Mouse (Mus musculus) olfactory bulb, adult 2 months (tissue): Measurements from ENCODE around the gene Filip1. TPM values are rescaled to one million over a fixed set of nuclear protein-coding genes. Genes with fewer than 3 reads are reported as not detected.

Experiments
- H3K27ac ChIP-seq: fragments of 200-500 bp; 2 replicates; pipeline ENCODE4 v1.5.1; 2012; ENCODE audit warnings: low read depth, low read length; ENCODE audit not compliant: insufficient read depth
- H3K4me1 ChIP-seq: fragments of 200-500 bp; 2 replicates; pipeline ENCODE4 v1.6.1; 2012; ENCODE audit warnings: low read length; ENCODE audit not compliant: control insufficient read depth, insufficient read depth
- H3K4me3 ChIP-seq: fragments of 200-500 bp; 2 replicates; pipeline ENCODE4 v1.5.1; 2012; ENCODE audit warnings: mild to moderate bottlenecking, low read depth, low read length, moderate library complexity; ENCODE audit not compliant: insufficient read depth
- CTCF ChIP-seq: fragments of 200-500 bp; IDR thresholded peaks from 2 replicates; pipeline ENCODE4 v1.5.1; 2012; ENCODE audit warnings: low read depth, mild to moderate bottlenecking, low read length, moderate library complexity; ENCODE audit not compliant: insufficient read depth
- POLR2A ChIP-seq: fragments of 200-500 bp; IDR thresholded peaks from 2 replicates; pipeline ENCODE4 v1.6.1; 2012; ENCODE audit warnings: mild to moderate bottlenecking, low read depth, low read length, moderate library complexity; ENCODE audit not compliant: insufficient read depth
- WGBS: fragments of 180-500 bp; shearing (Covaris S2); methylation state at CpG from one replicate; pipeline ENCODE4 v1.1.7; 2018; 5-methylcytosine and 5-hydroxymethylcytosine counted together
- polyA plus RNA-seq: library from polyadenylated mRNA; stranded (reverse); fragments of >200 nt; gene quantifications from 2 replicates; pipeline ENCODE4 v1.2.4, GENCODE M21; 2012; ENCODE audit warnings: low replicate concordance; ENCODE audit not compliant: missing spikeins, insufficient read depth, insufficient read length

Gene Filip1
- polyA plus RNA-seq, 1 experiment: not detected

DNA sequence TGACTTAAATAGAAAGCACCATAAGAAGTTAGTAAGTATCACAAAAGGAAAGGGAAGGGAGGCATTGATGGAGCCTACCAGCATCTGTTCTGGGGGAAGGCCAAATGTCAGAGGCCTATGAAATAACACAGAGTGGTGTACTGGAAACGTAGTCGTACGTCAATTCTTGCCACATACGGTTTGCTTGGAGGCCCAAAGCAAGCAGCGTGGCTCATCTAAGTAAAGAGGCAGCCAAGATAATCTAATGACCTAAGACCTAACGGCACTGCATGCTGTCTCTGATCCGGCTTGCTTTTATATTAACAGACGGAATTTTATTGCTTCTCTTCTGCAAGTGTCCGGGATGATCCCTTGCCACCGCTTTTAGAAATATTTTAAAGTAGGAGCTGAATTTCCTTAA, 68.7 kb downstream of the Filip1 start:
- Histone ChIP-seq H3K27ac (no peak overlapping the region), H3K4me3 (no peak overlapping the region), H3K4me1 (no peaks in the 10 kb centered on the region)
- 84% methylated on average over 10 of the region's 10 CpGs for WGBS
- TF ChIP-seq POLR2A (no peak), CTCF (no peak)

DNA sequence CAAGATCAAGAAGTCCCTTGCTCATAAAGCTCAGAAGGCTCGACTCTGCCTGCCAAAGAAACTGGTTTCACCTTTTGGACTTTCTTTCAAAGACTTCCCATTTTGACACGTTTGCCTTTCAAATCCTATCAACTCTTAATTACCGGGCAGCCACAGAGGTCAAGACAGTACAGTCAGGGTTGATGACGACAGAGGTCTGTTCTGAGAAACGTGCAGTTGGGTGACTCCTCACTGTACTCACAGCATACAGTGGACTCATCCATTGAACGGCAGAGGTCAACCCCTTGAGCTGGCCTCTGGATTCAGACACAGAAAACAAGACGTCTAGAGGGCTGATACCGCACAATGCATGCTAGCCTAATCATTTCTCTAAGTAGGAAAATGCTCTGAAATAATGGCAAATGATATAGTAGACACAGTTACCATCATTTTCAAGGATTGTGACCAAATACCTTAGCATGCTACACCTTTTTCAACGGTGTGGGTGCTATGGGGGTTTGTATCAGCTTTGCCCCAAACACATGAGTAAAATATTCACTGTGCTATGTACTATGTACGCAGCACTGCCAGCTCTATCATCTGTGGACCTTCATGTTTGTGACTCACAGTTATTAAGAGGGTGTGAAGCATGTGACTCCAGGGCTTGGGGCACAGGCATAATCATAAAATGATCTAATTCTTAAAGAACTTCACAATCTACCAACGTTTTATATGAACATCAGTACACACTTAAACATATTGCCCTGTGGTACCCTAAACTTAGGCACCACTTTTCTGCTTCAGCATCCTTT, 74.0 kb downstream of the Filip1 start:
- Histone ChIP-seq H3K4me3 (no peak overlapping the region), H3K4me1 (no peaks in the 10 kb centered on the region), H3K27ac (no peak overlapping the region)
- no peak for TF ChIP-seq POLR2A
- no peak for TF ChIP-seq CTCF
- 82% methylated on average over 11 of the region's 11 CpGs for WGBS

DNA sequence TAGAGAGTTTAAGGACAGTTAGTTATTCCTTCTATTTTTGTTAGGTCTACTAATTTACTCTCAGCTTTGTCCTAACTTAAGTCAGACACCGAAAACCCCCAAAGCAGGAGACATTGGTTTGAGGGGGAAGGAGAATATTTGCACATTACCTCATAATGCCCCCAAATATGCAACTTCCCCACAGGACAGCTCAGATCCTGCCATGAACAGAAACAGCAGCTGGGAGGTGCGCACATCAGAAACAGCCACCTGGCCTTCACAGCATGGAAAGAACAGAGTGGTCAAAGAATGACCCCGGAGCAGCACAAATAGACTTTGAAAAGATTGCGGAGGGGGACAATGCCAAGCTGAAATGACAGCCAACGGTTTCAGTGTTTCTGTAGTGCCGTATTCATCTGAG, 75.1 kb downstream of the Filip1 start:
- no peak for TF ChIP-seq CTCF
- no peak for TF ChIP-seq POLR2A
- H3K4me1 ChIP-seq: no peaks in the 10 kb centered on the region
- H3K27ac ChIP-seq: no peak overlapping the region
- no peak overlapping the region for H3K4me3 ChIP-seq
- 64% methylated on average over 6 of the region's 6 CpGs for WGBS

DNA sequence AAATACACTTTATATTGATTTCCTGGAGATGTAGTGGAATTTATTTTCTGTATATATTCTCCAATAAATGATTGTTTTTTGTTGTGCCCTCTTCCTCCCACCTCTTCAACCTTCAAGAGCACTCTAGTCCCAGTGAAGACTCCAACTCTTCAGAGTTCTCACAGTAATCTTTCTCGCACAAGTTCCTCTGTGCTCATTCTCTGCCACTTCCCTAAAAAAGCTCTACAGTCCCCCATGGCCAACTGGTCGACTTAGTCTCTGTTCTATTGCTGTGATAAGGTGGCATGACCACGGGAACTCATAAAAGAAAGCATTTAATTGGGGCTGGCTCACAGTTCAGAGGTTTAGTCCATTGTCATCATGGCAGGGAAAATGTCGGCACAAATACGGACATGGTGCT, 80.1 kb downstream of the Filip1 start:
- no peak overlapping the region for H3K27ac ChIP-seq
- H3K4me3 ChIP-seq: no peak overlapping the region
- H3K4me1 ChIP-seq: no peaks in the 10 kb centered on the region
- WGBS: 91% methylated on average over 5 of the region's 5 CpGs
- TF ChIP-seq POLR2A (no peak), CTCF (no peak)

DNA sequence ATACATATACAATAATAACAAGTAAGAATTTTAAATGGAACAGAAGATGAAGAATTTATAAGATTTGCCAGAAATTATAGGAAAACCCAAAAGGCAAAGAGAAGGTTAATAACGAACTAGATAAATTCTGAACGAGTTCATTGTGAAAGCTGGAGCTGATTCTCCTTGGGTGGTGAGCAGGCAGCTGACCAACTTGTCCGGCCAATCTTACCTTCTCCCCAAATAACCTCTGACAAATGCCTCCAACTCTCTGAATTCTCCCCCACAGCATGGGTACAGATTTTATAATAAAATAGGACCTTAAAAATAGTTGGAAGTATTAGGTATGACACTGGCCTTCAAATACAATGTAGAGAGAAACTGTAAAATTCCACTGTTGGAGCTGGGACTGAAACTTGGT, 84.6 kb downstream of the Filip1 start:
- peaks cover 4% of the 10 kb centered on the region for H3K4me1 ChIP-seq

DNA sequence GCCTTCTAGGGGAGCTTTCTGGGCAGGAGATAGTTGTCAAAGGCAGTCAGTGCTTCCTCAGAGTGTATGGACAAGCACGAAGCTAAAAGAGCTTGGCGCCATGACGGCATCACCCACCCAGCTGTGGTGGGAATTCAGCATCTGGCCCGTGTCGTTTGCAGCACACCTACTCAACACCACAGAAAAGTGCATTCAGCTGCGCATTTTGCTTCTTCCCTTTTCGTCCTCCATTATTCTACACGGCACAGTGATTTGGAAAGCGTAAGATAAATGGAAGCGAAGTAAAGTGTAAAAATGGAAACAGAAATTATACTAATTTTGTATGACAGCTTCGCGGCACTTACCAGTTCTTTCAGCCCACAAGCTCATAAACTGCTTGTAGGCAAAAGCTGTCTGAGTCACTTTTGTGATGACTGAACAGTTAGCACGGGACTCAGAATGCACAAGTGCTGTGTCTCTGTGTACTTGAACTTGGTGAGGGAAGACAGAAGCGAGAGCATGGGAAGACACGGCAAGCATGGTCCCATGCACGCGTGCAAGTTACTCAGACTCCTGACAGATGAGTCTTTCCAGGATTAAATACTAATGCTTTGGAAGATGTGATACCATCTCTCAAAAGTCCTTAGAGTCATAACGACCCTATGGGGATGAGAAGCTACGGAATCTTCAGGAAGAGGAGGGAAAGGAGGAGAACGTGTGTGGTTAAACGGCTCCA, 85.3 kb downstream of the Filip1 start:
- peaks cover 7% of the 10 kb centered on the region for H3K4me1 ChIP-seq
- H3K27ac ChIP-seq: no peak overlapping the region
- no peak overlapping the region for H3K4me3 ChIP-seq
- 55% methylated on average over 21 of the region's 21 CpGs for WGBS
- no peak for TF ChIP-seq POLR2A
- no peak for TF ChIP-seq CTCF

More for the DNA sequence above, 84.6 kb downstream of the Filip1 start:
- TF ChIP-seq POLR2A (no peak), CTCF (no peak)
- no peak overlapping the region for H3K4me3 ChIP-seq
- no peak overlapping the region for H3K27ac ChIP-seq
- 84% methylated on average over 3 of the region's 3 CpGs for WGBS

DNA sequence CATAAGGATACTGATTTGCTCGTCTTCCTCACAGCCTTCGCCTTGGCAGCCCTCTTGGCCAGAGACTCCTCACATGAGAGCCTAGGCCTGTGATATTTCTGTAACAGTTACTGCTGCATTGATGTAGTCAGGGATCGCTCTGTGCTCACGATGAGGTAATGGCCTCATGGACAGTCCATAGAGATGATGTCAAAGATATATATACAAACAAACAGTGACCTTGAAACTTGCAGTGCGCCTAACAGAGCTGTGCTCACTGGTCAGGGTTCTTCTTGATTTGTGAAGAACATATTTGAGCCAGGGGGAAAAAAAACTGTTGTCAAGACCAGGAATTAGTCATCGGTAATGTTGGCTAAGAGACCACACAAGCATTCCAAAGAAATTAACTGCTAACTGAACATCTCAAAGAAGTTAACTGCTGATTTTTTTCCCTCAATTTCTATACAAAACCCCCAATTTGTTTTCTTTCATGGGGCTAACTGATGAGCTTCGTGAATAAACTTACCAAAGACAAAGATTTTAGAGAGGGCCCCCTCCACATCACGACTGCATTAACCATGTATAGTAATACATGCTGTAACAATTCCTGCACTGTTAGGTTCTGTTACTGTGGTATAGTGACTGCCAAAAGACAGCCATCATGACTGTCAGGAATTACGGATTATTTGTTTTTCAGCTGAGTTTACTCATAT, 86.0 kb downstream of the Filip1 start:
- WGBS: 62% methylated on average over 9 of the region's 9 CpGs
- TF ChIP-seq POLR2A (no peak), CTCF (no peak)
- no peak overlapping the region for H3K4me3 ChIP-seq
- peaks cover 9% of the 10 kb centered on the region for H3K4me1 ChIP-seq
- no peak overlapping the region for H3K27ac ChIP-seq

DNA sequence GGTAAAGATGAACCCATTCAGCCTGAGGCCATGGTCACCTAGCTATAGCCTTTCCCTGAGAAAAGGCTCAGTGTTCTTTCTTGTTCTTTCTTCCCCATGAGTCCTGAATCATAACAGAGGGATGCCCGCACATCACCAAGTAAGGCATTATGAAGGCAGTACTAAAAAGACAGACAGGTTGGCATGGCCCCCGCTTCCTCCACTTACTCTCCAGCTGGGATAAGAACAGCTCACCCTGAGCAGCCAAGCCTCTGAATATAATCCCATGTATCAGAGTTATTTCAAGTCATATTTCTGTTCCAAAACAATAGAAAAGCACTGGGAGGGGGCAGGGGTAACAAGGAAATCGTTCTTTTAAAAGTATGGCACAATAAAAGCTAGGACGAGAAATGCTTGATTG, 86.7 kb downstream of the Filip1 start:
- Histone ChIP-seq H3K27ac (no peak overlapping the region), H3K4me1 (peaks cover 9% of the 10 kb centered on the region), H3K4me3 (no peak overlapping the region)
- no peak for TF ChIP-seq CTCF
- no peak for TF ChIP-seq POLR2A
- 73% methylated on average over 4 of the region's 4 CpGs for WGBS

DNA sequence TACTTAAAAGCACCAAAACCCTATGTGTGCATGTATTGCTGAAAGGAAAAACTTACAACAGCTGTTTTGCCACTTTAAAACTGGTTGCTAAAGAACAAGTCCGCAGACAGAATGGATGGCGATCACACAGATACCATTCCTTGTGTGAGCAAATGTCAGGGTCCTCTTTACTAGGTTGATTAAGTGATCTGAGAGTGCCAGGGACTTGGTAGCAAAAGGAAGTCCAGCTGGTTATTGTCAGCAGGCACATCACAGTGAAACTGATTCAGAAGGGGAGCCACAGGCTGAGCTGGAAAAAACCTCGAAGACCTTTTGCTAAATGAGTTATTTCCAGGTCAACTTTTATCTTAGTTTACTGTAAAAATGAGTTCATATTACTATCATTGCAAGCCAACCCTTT, 89.4 kb downstream of the Filip1 start:
- TF ChIP-seq CTCF (no peak), POLR2A (no peak)
- H3K27ac ChIP-seq: no peak overlapping the region
- H3K4me3 ChIP-seq: no peak overlapping the region
- 88% methylated on average over 3 of the region's 3 CpGs for WGBS
- H3K4me1 ChIP-seq: peaks cover 9% of the 10 kb centered on the region
